Mouse (Mus musculus) neural tube, embryonic 12.5 days (tissue): ENCODE results near the gene Itgad. TPM values are rescaled to one million over a fixed set of nuclear protein-coding genes. Genes with fewer than 3 reads are reported as not detected.

Experiments used
- ATAC-seq: fragments of 200-750 bp; cut with Nextera tagmentation; 2 replicates; pipeline ENCODE4 v1.8.0; 2017; ENCODE audit warnings: low read depth, mild to moderate bottlenecking, moderate TSS enrichment, moderate library complexity; ENCODE audit not compliant: low FRiP score
- H3K27ac ChIP-seq: fragments of 300-500 bp; sonication (generic); 2 replicates; pipeline ENCODE4 v1.5.1; 2016
- H3K27me3 ChIP-seq: fragments of 300-500 bp; sonication (generic); replicated peaks from 2 replicates; pipeline ENCODE4 v1.6.1; 2016; ENCODE audit warnings: mild to moderate bottlenecking
- H3K36me3 ChIP-seq: fragments of 300-500 bp; sonication (generic); 2 replicates; pipeline ENCODE4 v1.6.1; 2016; ENCODE audit warnings: mild to moderate bottlenecking
- H3K4me1 ChIP-seq: fragments of 300-500 bp; sonication (generic); 2 replicates; pipeline ENCODE4 v1.6.1; 2016
- H3K4me2 ChIP-seq: fragments of 300-500 bp; sonication (generic); replicated peaks from 2 replicates; pipeline ENCODE4 v1.6.1; 2016; ENCODE audit warnings: mild to moderate bottlenecking
- H3K4me3 ChIP-seq: fragments of 300-500 bp; sonication (generic); 2 replicates; pipeline ENCODE4 v1.5.1; 2016
- H3K9ac ChIP-seq: fragments of 300-500 bp; sonication (generic); 2 replicates; pipeline ENCODE4 v1.6.1; 2016; ENCODE audit warnings: mild to moderate bottlenecking
- H3K9me3 ChIP-seq: fragments of 300-500 bp; sonication (generic); 2 replicates; pipeline ENCODE4 v1.6.1; 2016; ENCODE audit warnings: mild to moderate bottlenecking
- WGBS: fragments of 180-500 bp; shearing (Covaris S2); methylation state at CpG from one replicate; pipeline ENCODE4 v1.1.7; 2016; 5-methylcytosine and 5-hydroxymethylcytosine counted together
- polyA plus RNA-seq: library from polyadenylated mRNA; unstranded; fragments of >200 nt; fragmentation: Nextera tagmentation; extraction: Ambion mirVana; gene quantifications from 2 replicates; pipeline ENCODE4 v1.2.1, GENCODE M21; 2016

The Itgad gene
- polyA plus RNA-seq, 1 experiment from 2014 or later: not detected

GRCm38 (mm10) chr7:128270431-128270850 is 116.3 kb downstream of the Itgad start:
- no peak overlapping the region for H3K4me3 ChIP-seq
- no peak overlapping the region for H3K27ac ChIP-seq
- H3K4me2 ChIP-seq: no peak overlapping the region
- H3K9me3 ChIP-seq: no peaks in the 10 kb centered on the region
- H3K27me3 ChIP-seq: no peaks in the 10 kb centered on the region
- 63% methylated on average over 13 of the region's 13 CpGs for WGBS
- H3K9ac ChIP-seq: no peak overlapping the region
- ATAC-seq: no peak
- no peaks in the 10 kb centered on the region for H3K4me1 ChIP-seq
- H3K36me3 ChIP-seq: peaks cover 47% of the 10 kb centered on the region

GRCm38 (mm10) chr7:128271496-128271895 is 117.3 kb downstream of the Itgad start:
- H3K4me3 ChIP-seq: no peak overlapping the region
- H3K27ac ChIP-seq: no peak overlapping the region
- H3K4me2 ChIP-seq: no peak overlapping the region
- ATAC-seq: no peak
- no peaks in the 10 kb centered on the region for H3K27me3 ChIP-seq
- no peaks in the 10 kb centered on the region for H3K9me3 ChIP-seq
- H3K4me1 ChIP-seq: no peaks in the 10 kb centered on the region
- 94% methylated on average over 9 of the region's 9 CpGs for WGBS
- peaks cover 58% of the 10 kb centered on the region for H3K36me3 ChIP-seq
- H3K9ac ChIP-seq: no peak overlapping the region

Other genes with a start within 250 kb of the Itgad start
- gene Kat8, start 241.9 kb upstream of the Itgad start, polyA plus RNA-seq: 50.9 and 51.0 TPM in 2 replicates
- 0.58 and 1.1 TPM in 2 replicates for gene Prss8, start 224.3 kb upstream of the Itgad start, polyA plus RNA-seq
- gene Prss36, start 207.7 kb upstream of the Itgad start, polyA plus RNA-seq: 9.2 and 12.2 TPM in 2 replicates
- 481 and 511 TPM in 2 replicates for gene Fus, start 186.9 kb upstream of the Itgad start, polyA plus RNA-seq
- gene Pycard, start 160.5 kb upstream of the Itgad start, polyA plus RNA-seq: 6.5 and 6.9 TPM in 2 replicates
- 0.23 TPM in 1 of 2 replicates, not detected in the other for gene Trim72, start 150.4 kb upstream of the Itgad start, polyA plus RNA-seq
- 0.91 and 1.1 TPM in 2 replicates for gene Itgam, start 91.7 kb upstream of the Itgad start, polyA plus RNA-seq
- gene Gm49368, start 91.7 kb upstream of the Itgad start, polyA plus RNA-seq: not detected in 2 replicates
- not detected in 2 replicates for gene Itgax, start 24.8 kb upstream of the Itgad start, polyA plus RNA-seq
- 2.1 and 3.3 TPM in 2 replicates for gene Cox6a2, start 52.0 kb downstream of the Itgad start, polyA plus RNA-seq
- 15.2 and 17.3 TPM in 2 replicates for gene Armc5, start 83.0 kb downstream of the Itgad start, polyA plus RNA-seq
- gene 9130023H24Rik, start 83.7 kb downstream of the Itgad start, polyA plus RNA-seq: 10.7 and 12.6 TPM in 2 replicates
- 38.1 and 38.3 TPM in 2 replicates for gene Tgfb1i1, start 92.4 kb downstream of the Itgad start, polyA plus RNA-seq
- not detected in 2 replicates for gene Slc5a2, start 111.3 kb downstream of the Itgad start, polyA plus RNA-seq
- 20.1 and 23.3 TPM in 2 replicates for gene BC017158, start 143.8 kb downstream of the Itgad start, polyA plus RNA-seq